Mouse (Mus musculus) erythroblast, embryonic 14.5 days (primary cell): ENCODE measurements around the gene Rheb. TPM values are rescaled to one million over a fixed set of nuclear protein-coding genes. Genes with fewer than 3 reads are reported as not detected.

Source experiments
- H3K27me3 ChIP-seq: 2 replicates; pipeline ENCODE4 v1.6.1; 2012; ENCODE audit warnings: inconsistent platforms; ENCODE audit not compliant: control insufficient read depth
- H3K36me3 ChIP-seq: 2 replicates; pipeline ENCODE4 v1.6.1; 2012; ENCODE audit warnings: mild to moderate bottlenecking, inconsistent platforms; ENCODE audit not compliant: control insufficient read depth
- H3K4me1 ChIP-seq: 2 replicates; pipeline ENCODE4 v1.6.1; 2012; ENCODE audit warnings: inconsistent platforms; ENCODE audit not compliant: control insufficient read depth
- H3K4me3 ChIP-seq: replicated peaks from 2 replicates; pipeline ENCODE3; 2012; ENCODE audit warnings: moderate library complexity, mild to moderate bottlenecking, inconsistent platforms
- H3K9me3 ChIP-seq: 2 replicates; pipeline ENCODE4 v1.6.1; 2012; ENCODE audit warnings: low read length, inconsistent platforms, mixed read lengths; ENCODE audit not compliant: control insufficient read depth
- GATA1 ChIP-seq: IDR thresholded peaks from 2 replicates; pipeline ENCODE4 v1.6.1; 2012; ENCODE audit warnings: low read length, inconsistent platforms, mixed read lengths
- TAL1 ChIP-seq: IDR thresholded peaks from 3 replicates; pipeline ENCODE4 v1.6.1; 2012; ENCODE audit warnings: low read length, inconsistent platforms, mixed read lengths
- polyA plus RNA-seq: library from polyadenylated mRNA; stranded (reverse); fragments of >175 nt; gene quantifications from 2 replicates; pipeline ENCODE4 v1.2.3, GENCODE M21; 2012

The Rheb gene
- polyA plus RNA-seq, 1 experiment: 1.9 TPM

DNA sequence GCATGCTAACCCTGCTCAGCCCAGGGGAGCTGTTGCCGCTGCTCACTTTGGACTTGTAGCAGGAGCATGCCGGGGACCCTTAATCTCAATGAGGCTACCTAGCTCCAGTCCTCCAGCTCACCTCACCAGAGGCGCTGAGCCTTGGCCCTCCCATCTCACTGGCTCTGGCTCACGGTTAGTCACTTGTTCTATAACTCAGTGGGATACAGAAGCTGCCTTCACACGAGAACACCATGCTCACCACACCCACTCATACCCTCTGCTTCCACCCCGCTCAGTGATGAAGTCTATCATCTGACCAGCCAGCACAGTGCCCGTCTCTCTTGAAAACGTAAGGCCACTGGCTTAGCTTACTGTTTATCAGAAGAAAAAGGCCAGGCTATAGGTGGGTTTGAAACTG lies 37.8 kb downstream of the Rheb start:
- TF ChIP-seq TAL1: no peak
- TF ChIP-seq GATA1: no peak
- Histone ChIP-seq H3K36me3 (peaks cover 84% of the 10 kb centered on the region), H3K9me3 (no peaks in the 10 kb centered on the region), H3K4me1 (peaks cover 1% of the 10 kb centered on the region; the same call in 1 of the 2 replicates), H3K4me3 (no peak overlapping the region), H3K27me3 (no peaks in the 10 kb centered on the region)

DNA sequence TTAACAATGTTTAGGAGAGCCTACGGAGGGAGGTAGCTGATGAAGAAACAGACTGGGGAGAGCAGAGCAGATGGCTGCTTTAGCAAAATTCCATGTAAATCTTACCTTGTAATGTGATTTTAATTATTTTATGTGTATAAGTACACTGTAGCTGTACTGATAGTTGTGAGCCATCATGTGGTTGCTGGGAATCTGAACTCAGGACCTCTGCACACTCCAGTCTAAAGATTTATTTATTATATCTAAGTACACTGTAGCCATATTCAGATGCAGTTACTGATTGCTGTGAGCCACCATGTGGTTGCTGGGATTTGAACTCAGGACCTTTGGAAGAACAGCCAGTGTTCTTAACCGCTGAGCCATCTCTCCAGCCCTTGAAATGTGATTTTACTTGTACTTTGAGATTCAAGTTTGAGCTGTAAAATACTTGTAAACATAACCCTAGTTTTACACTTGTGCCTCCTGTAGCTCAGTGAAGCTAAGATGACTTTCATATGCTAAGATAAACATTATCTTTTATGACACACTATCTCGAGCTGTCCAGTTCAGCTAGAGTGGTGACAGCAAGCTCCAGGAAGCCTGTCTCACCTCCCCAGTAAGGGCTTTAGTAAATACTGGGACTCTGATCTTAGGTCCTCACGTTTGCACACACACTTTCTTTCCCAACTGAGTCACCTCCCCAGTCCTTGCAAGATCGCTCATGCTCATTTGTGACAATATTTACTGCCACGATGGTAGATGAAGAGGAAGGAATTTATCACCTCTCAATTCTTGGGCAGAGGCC lies 40.4 kb downstream of the Rheb start:
- Histone ChIP-seq H3K36me3 (peaks cover 60% of the 10 kb centered on the region), H3K27me3 (no peaks in the 10 kb centered on the region), H3K9me3 (no peaks in the 10 kb centered on the region), H3K4me3 (no peak overlapping the region), H3K4me1 (peaks cover 1% of the 10 kb centered on the region; the same call in 1 of the 2 replicates)
- TF ChIP-seq TAL1 (no peak), GATA1 (no peak)

GRCm38 (mm10) chr5:24800416-24800815 lies 42.0 kb downstream of the Rheb start:
- Histone ChIP-seq H3K36me3 (peaks cover 44% of the 10 kb centered on the region), H3K4me3 (no peak overlapping the region), H3K9me3 (no peaks in the 10 kb centered on the region), H3K27me3 (no peaks in the 10 kb centered on the region), H3K4me1 (peaks cover 1% of the 10 kb centered on the region; the same call in 1 of the 2 replicates)
- no peak for TF ChIP-seq GATA1
- TF ChIP-seq TAL1: no peak

DNA sequence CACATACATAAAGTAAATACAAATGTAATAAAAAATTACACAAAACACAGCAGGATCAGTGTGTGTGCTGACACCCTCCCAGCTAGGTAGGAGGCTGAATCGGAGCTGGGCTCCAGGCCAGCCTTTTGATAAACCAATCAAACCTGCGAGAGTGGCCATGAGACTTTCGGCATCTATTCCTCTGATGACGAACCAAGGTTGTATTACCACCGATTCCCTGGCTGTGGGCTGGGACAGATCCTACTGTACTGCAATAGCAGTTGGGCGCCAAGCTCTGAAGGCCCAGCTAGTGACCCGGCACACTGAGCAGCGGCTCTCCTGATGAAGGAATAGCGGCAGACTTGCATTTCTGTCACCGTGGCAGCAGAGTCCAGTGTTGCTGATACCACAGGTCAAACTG lies 43.8 kb downstream of the Rheb start:
- peaks cover 26% of the 10 kb centered on the region for H3K36me3 ChIP-seq
- no peaks in the 10 kb centered on the region for H3K27me3 ChIP-seq
- no peak overlapping the region for H3K4me3 ChIP-seq

DNA sequence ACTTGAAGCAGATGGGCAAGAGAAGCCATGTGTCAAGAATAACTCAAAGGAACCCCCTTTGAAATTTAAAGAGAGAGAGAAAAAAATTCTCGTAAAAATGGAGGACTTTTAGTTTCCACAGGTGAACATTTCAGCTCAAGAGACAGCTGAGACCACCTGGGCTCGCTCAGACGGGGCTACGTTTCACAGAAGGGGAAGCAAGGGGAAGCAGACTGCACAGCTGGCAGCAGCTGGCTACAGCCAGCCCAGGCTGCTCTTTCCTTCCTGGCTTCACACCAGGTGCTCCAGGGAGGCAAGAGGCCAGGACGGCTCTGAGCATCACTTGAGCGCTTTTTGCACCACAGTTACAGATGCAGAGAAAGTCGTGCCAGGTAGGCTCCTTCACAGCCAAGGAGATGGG lies 44.6 kb downstream of the Rheb start:
- Histone ChIP-seq H3K36me3 (peaks cover 18% of the 10 kb centered on the region), H3K27me3 (no peaks in the 10 kb centered on the region), H3K4me1 (peaks cover 1% of the 10 kb centered on the region; the same call in 1 of the 2 replicates), H3K4me3 (no peak overlapping the region), H3K9me3 (no peaks in the 10 kb centered on the region)
- TF ChIP-seq GATA1: no peak
- TF ChIP-seq TAL1: no peak

More for the DNA sequence above, 43.8 kb downstream of the Rheb start:
- Histone ChIP-seq H3K9me3 (no peaks in the 10 kb centered on the region), H3K4me1 (peaks cover 1% of the 10 kb centered on the region; the same call in 1 of the 2 replicates)
- TF ChIP-seq GATA1: no peak
- no peak for TF ChIP-seq TAL1

- H3K27me3 ChIP-seq: no peaks in the 10 kb centered on the region
- H3K9me3 ChIP-seq: no peaks in the 10 kb centered on the region
- TF ChIP-seq TAL1 (no peak), GATA1 (no peak)
- no peaks in the 10 kb centered on the region for H3K4me1 ChIP-seq
- H3K36me3 ChIP-seq: no peaks in the 10 kb centered on the region
- H3K4me3 ChIP-seq: no peak overlapping the region
These were observed 49.5 kb downstream of the Rheb start for GRCm38 (mm10) chr5:24792961-24793360.

DNA sequence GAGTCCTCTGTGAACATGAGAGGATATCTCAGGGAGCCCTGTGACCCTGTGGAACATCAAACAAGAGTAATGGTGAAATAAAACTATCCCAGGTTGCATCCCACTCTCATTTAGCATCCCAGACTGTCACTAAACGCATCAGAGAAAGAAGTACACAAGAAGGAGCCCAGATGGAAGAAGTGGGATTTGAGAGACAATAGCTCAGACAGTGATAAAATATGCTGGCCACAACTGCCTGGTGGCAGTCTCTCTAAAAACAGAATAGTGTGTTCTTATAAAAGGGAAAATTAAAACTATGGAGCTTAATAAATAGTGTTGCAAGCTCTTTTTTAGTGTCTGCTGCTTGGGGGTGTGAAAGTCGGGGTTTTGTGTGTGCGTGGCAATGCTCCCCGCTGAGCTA lies 59.5 kb downstream of the Rheb start:
- Histone ChIP-seq H3K4me3 (no peak overlapping the region), H3K36me3 (no peaks in the 10 kb centered on the region), H3K27me3 (peaks cover 16% of the 10 kb centered on the region), H3K4me1 (0 out of 2 replicates have a peak, but pooled peaks cover 2% of the 10 kb centered on the region), H3K9me3 (no peaks in the 10 kb centered on the region)
- TF ChIP-seq TAL1 (no peak), GATA1 (no peak)

DNA sequence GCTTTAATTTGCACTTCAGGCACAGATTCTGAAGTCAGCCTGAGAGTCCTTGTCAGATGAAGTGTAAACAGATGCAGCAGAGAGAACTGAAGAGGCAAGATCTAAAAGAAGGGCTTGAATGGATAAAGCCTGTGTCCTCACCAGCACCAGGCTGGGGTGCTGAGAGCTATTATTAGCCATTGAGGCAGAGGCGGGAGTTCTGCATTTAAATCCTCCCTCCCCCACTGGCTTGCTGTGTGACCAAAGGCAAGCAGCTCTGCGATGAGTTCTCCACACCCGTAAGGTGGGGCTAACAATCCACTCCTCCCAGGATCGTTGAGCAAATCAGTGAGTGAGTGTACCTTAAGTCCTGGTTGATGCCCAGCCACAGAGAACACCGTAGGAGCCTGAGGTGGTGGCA lies 61.4 kb downstream of the Rheb start:
- H3K36me3 ChIP-seq: no peaks in the 10 kb centered on the region
- peaks cover 19% of the 10 kb centered on the region for H3K27me3 ChIP-seq
- H3K4me3 ChIP-seq: no peak overlapping the region
- H3K9me3 ChIP-seq: no peaks in the 10 kb centered on the region; the same call in 1 of the 2 replicates
- no peak for TF ChIP-seq GATA1
- no peak for TF ChIP-seq TAL1
- H3K4me1 ChIP-seq: 0 out of 2 replicates have a peak, but pooled peaks cover 2% of the 10 kb centered on the region

DNA sequence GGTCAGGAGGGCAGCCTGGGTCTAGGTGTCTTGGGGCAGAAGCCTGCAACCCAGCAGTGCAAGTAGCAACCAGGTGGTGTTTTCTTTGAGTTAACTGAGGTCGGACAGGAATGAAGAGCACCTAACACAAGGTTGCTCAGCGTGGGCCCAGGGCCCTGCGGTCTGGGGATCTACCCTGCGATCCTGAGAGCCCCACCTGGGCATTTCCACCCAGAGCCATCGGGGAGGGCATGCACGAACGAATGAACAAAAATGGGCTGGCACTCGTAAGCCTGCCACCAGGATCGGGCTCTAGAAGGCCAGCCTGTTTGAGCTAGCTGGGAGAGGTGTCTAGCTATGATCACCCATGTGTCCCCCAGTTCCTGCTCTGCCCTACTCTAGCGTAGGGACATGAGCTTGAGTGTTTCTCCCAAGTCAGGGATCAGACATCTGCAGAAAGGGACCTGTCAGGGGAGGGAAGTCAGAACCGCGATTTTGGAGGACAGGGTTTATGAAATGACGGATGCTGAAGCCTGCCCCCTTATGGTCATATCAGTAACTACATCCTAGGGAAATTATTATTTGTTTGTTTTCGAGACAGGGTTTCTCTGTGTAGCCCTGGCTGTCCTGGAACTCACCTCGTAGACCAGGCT lies 62.4 kb downstream of the Rheb start:
- Histone ChIP-seq H3K4me1 (0 out of 2 replicates have a peak, but pooled peaks cover 2% of the 10 kb centered on the region), H3K36me3 (no peaks in the 10 kb centered on the region), H3K4me3 (no peak overlapping the region), H3K9me3 (peaks cover 3% of the 10 kb centered on the region), H3K27me3 (peaks cover 19% of the 10 kb centered on the region)
- TF ChIP-seq TAL1: no peak
- TF ChIP-seq GATA1: no peak
